ENCODE assay signal across 12 mouse cellular contexts in the genomic region with DNA sequence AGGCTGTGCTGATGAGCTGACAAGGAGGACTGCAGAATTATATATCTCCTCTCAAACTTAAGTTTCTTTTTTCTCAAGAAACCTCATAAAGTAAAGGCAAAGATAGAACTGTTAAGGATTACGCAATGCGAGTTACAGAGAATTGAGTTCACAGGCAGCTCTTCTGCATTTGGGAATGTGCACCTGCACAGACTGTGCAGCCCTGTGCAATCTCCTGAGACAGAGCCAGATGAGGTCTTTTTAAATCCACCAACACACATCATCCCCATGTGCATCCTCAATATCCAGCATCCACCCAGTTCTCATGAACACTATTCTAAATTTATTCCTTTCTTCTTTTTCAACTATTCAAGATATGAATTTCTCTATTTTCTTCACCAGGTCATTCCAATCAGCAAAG.
"Had no signal": no experiment of that assay in that cellular context is flagged by ENCODE, and none has a peak within 500 bp of the region (broad histone marks: within the 10 kb centered on the region; RNA-seq: fewer than 3 reads in every experiment).

No protein-coding gene starts in this region.

- H3K36me3 ChIP-seq: liver, embryonic 15.5 days; neural tube, embryonic 15.5 days had no signal

- DNase-seq: kidney, adult 8-10 months; kidney, postnatal 36 days; lung, adult 2 months; lung, postnatal 36 days; midbrain, embryonic 14.5 days; thymus, adult 18-20 months; thymus, postnatal 14 days had no signal

- H3K9me3 ChIP-seq: liver, embryonic 15.5 days had no signal

- H3K27me3 ChIP-seq: liver, embryonic 15.5 days; neural tube, embryonic 15.5 days had no signal

- H3K27ac ChIP-seq: kidney, postnatal 0 days; liver, embryonic 15.5 days; neural tube, embryonic 15.5 days; stomach, postnatal 0 days had no signal

- H3K4me1 ChIP-seq: liver, embryonic 15.5 days; neural tube, embryonic 15.5 days had no signal

- H3K4me3 ChIP-seq: liver, embryonic 15.5 days; myocyte; neural tube, embryonic 15.5 days had no signal
